Mouse (Mus musculus) embryonic fibroblast, embryonic 13.5 days (primary cell): Measurements from ENCODE around the gene Rchy1.

Experiments used
- CTCF ChIP-seq: IDR thresholded peaks from 2 replicates; pipeline ENCODE4 v1.5.1; 2011; ENCODE audit warnings: mild to moderate bottlenecking, control low read depth, low read length, moderate library complexity, borderline replicate concordance; ENCODE audit not compliant: insufficient read depth
- POLR2A ChIP-seq: IDR thresholded peaks from 2 replicates; pipeline ENCODE4 v1.6.1; 2011; ENCODE audit warnings: low read depth, mild to moderate bottlenecking, control low read depth, low read length, moderate library complexity

DNA sequence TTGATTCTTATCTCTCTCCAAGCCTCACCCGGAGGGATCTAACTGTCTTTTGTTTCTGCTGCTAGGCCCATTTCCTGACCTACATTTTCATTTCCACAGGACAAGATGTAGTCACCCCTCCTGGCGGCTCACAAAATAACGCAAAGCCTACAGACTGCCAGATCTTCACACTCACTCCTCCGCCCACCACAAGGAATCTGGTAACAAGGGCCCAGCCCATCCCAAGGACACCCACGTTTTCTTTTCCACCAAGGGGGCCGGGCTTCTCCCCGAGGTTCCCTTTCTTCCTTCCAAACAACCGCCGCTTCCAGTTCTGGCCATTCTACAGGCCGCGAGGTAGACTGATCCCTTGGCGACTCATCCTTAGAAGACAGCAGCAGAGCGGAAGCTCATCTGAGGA, 31.7 kb upstream of the Rchy1 start:
- no peak for TF ChIP-seq POLR2A
- no peak for TF ChIP-seq CTCF
